Mouse (Mus musculus) neural tube, embryonic 14.5 days (tissue): Measurements from ENCODE around the gene Smco3. TPM values are rescaled to one million over a fixed set of nuclear protein-coding genes. Genes with fewer than 3 reads are reported as not detected.

Experiments used
- ATAC-seq: fragments of 200-750 bp; cut with Nextera tagmentation; 2 replicates; pipeline ENCODE4 v1.8.0; 2017; ENCODE audit warnings: low read depth, mild to moderate bottlenecking, moderate TSS enrichment, moderate library complexity
- H3K27ac ChIP-seq: fragments of 300-500 bp; sonication (generic); 2 replicates; pipeline ENCODE4 v1.5.1; 2014; ENCODE audit warnings: low read depth, mild to moderate bottlenecking, control low read depth, low read length, moderate library complexity, mixed read lengths
- H3K27me3 ChIP-seq: fragments of 300-500 bp; sonication (generic); 2 replicates; pipeline ENCODE4 v1.6.1; 2014; ENCODE audit warnings: low read length; ENCODE audit not compliant: control insufficient read depth, insufficient read depth
- H3K36me3 ChIP-seq: fragments of 300-500 bp; sonication (generic); 2 replicates; pipeline ENCODE4 v1.6.1; 2014; ENCODE audit warnings: low read length, mixed read lengths; ENCODE audit not compliant: control insufficient read depth, insufficient read depth
- H3K4me1 ChIP-seq: fragments of 300-500 bp; sonication (generic); 2 replicates; pipeline ENCODE4 v1.6.1; 2014; ENCODE audit warnings: low read length; ENCODE audit not compliant: control insufficient read depth, insufficient read depth
- H3K4me2 ChIP-seq: fragments of 300-500 bp; sonication (generic); 2 replicates; pipeline ENCODE4 v1.6.1; 2014; ENCODE audit warnings: mild to moderate bottlenecking, low read depth, low read length, control low read depth
- H3K4me3 ChIP-seq: fragments of 300-500 bp; sonication (generic); 2 replicates; pipeline ENCODE4 v1.5.1; 2014; ENCODE audit warnings: low read depth, low read length, control low read depth, mixed read lengths
- H3K9ac ChIP-seq: fragments of 300-500 bp; sonication (generic); replicated peaks from 2 replicates; pipeline ENCODE4 v1.6.1; 2014; ENCODE audit warnings: low read depth, mild to moderate bottlenecking, control low read depth, low read length, mixed read lengths
- H3K9me3 ChIP-seq: fragments of 300-500 bp; sonication (generic); 2 replicates; pipeline ENCODE4 v1.6.1; 2016; ENCODE audit warnings: low read length; ENCODE audit not compliant: control insufficient read depth
- WGBS: fragments of 180-500 bp; shearing (Covaris S2); extraction: QIAGEN DNeasy Blood & Tissue Kit; methylation state at CpG from one replicate; pipeline ENCODE4 v1.1.7; 2014; 5-methylcytosine and 5-hydroxymethylcytosine counted together
- polyA plus RNA-seq: library from polyadenylated mRNA; unstranded; fragments of >200 nt; fragmentation: Nextera tagmentation; extraction: Ambion mirVana; gene quantifications from 2 replicates; pipeline ENCODE4 v1.2.1, GENCODE M21; 2014

Smco3 gene
- polyA plus RNA-seq, 1 experiment from 2014 or later: 1.6 TPM

- Histone ChIP-seq H3K9ac (no peak overlapping the region), H3K4me1 (no peaks in the 10 kb centered on the region), H3K27me3 (no peaks in the 10 kb centered on the region), H3K27ac (no peak overlapping the region), H3K36me3 (no peaks in the 10 kb centered on the region), H3K4me3 (no peak overlapping the region), H3K4me2 (no peak overlapping the region), H3K9me3 (no peaks in the 10 kb centered on the region)
- 84% methylated on average over 4 of the region's 4 CpGs for WGBS
- ATAC-seq: no peak
Measured at GRCm38 (mm10) chr6:136852348-136852747, 17.1 kb upstream of the Smco3 start.

- H3K36me3 ChIP-seq: no peaks in the 10 kb centered on the region
- no peak overlapping the region for H3K4me2 ChIP-seq
- no peak overlapping the region for H3K9ac ChIP-seq
- no peak overlapping the region for H3K27ac ChIP-seq
- 84% methylated on average over 6 of the region's 6 CpGs for WGBS
- H3K27me3 ChIP-seq: no peaks in the 10 kb centered on the region
- no peak overlapping the region for H3K4me3 ChIP-seq
- H3K4me1 ChIP-seq: no peaks in the 10 kb centered on the region
- H3K9me3 ChIP-seq: no peaks in the 10 kb centered on the region
- ATAC-seq: no peak
Measured at GRCm38 (mm10) chr6:136850267-136850666, 15.0 kb upstream of the Smco3 start.

GRCm38 (mm10) chr6:136848971-136849370, 13.7 kb upstream of the Smco3 start:
- Histone ChIP-seq H3K27me3 (no peaks in the 10 kb centered on the region), H3K9ac (no peak overlapping the region), H3K27ac (no peak overlapping the region), H3K4me1 (no peaks in the 10 kb centered on the region), H3K4me2 (no peak overlapping the region), H3K36me3 (no peaks in the 10 kb centered on the region), H3K4me3 (no peak overlapping the region), H3K9me3 (no peaks in the 10 kb centered on the region)
- 91% methylated on average over 5 of the region's 5 CpGs for WGBS
- no peak for ATAC-seq

GRCm38 (mm10) chr6:136848399-136848798, 13.1 kb upstream of the Smco3 start:
- whole genome bisulfite sequencing: 87% methylated on average over 8 of the region's 8 CpGs
- no peak for ATAC-seq
- H3K4me2 ChIP-seq: no peak overlapping the region
- no peaks in the 10 kb centered on the region for H3K9me3 ChIP-seq
- H3K4me1 ChIP-seq: no peaks in the 10 kb centered on the region
- H3K36me3 ChIP-seq: no peaks in the 10 kb centered on the region
- no peaks in the 10 kb centered on the region for H3K27me3 ChIP-seq
- no peak overlapping the region for H3K9ac ChIP-seq
- no peak overlapping the region for H3K4me3 ChIP-seq
- H3K27ac ChIP-seq: no peak overlapping the region

GRCm38 (mm10) chr6:136847790-136848189, 12.5 kb upstream of the Smco3 start:
- Histone ChIP-seq H3K36me3 (no peaks in the 10 kb centered on the region), H3K4me2 (no peak overlapping the region), H3K9me3 (no peaks in the 10 kb centered on the region), H3K4me1 (no peaks in the 10 kb centered on the region), H3K27ac (no peak overlapping the region), H3K4me3 (no peak overlapping the region), H3K9ac (no peak overlapping the region), H3K27me3 (no peaks in the 10 kb centered on the region)
- no peak for ATAC-seq
- WGBS: 34% methylated on average over 2 of the region's 2 CpGs

- no peak overlapping the region for H3K9ac ChIP-seq
- H3K27me3 ChIP-seq: no peaks in the 10 kb centered on the region
- H3K4me2 ChIP-seq: no peak overlapping the region
- no peaks in the 10 kb centered on the region for H3K9me3 ChIP-seq
- H3K4me1 ChIP-seq: no peaks in the 10 kb centered on the region
- H3K36me3 ChIP-seq: no peaks in the 10 kb centered on the region
- H3K27ac ChIP-seq: no peak overlapping the region
- no peak for ATAC-seq
- no peak overlapping the region for H3K4me3 ChIP-seq
- 95% methylated on average over 3 of the region's 3 CpGs for WGBS
Measured at GRCm38 (mm10) chr6:136847267-136847666, 12.0 kb upstream of the Smco3 start.

- H3K27ac ChIP-seq: no peak overlapping the region
- 75% methylated on average over 5 of the region's 5 CpGs for WGBS
Measured at GRCm38 (mm10) chr6:136845706-136846480, 10.6 kb upstream of the Smco3 start.

GRCm38 (mm10) chr6:136844903-136845302, 9.7 kb upstream of the Smco3 start:
- 62% methylated on average over 2 of the region's 2 CpGs for WGBS
- H3K9ac ChIP-seq: no peak overlapping the region
- H3K4me1 ChIP-seq: no peaks in the 10 kb centered on the region
- H3K27me3 ChIP-seq: no peaks in the 10 kb centered on the region
- no peak overlapping the region for H3K4me2 ChIP-seq
- H3K36me3 ChIP-seq: no peaks in the 10 kb centered on the region
- H3K27ac ChIP-seq: no peak overlapping the region
- no peak for ATAC-seq
- H3K4me3 ChIP-seq: no peak overlapping the region
- no peaks in the 10 kb centered on the region for H3K9me3 ChIP-seq

More at GRCm38 (mm10) chr6:136845706-136846480, 10.6 kb upstream of the Smco3 start:
- Histone ChIP-seq H3K4me3 (no peak overlapping the region), H3K9me3 (no peaks in the 10 kb centered on the region), H3K36me3 (no peaks in the 10 kb centered on the region), H3K27me3 (no peaks in the 10 kb centered on the region), H3K4me2 (no peak overlapping the region), H3K9ac (no peak overlapping the region), H3K4me1 (no peaks in the 10 kb centered on the region)
- ATAC-seq: no peak

GRCm38 (mm10) chr6:136837323-136837722, 2.1 kb upstream of the Smco3 start:
- no peak overlapping the region for H3K4me3 ChIP-seq
- no peak overlapping the region for H3K4me2 ChIP-seq
- no peak overlapping the region for H3K27ac ChIP-seq
- 85% methylated on average over 3 of the region's 3 CpGs for WGBS
- H3K36me3 ChIP-seq: no peaks in the 10 kb centered on the region
- no peak overlapping the region for H3K9ac ChIP-seq
- H3K4me1 ChIP-seq: no peaks in the 10 kb centered on the region
- H3K27me3 ChIP-seq: no peaks in the 10 kb centered on the region
- H3K9me3 ChIP-seq: no peaks in the 10 kb centered on the region
- no peak for ATAC-seq
